In the genomic region with DNA sequence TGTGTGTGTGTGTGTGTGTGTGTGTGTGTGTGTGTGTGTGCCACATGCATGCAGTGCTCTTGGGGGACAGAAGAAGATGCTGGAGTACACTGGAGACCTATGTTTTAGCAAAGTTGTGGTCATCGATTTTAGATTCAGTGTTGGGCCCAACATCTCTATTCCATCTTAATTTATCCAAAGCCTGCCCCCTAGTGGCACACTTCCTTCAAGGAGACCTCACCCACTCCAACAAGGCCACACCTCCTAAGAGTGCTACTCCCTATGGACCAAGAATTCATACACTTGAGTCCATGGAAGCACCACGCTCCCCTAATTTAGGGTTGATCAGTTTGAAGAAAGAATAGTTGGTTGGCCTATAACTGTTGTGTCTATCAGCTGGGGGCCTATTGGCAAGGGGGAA, we compare ENCODE assay signal across 9 mouse cellular contexts. TPM values are rescaled to one million over a fixed set of nuclear protein-coding genes. Genes with fewer than 3 reads are reported as not detected.
DNase-seq lines count a peak whose midpoint lies in the region; ATAC-seq and TF ChIP-seq lines count a peak whose summit lies in the region.
"Had no signal": no experiment of that assay in that cellular context is flagged by ENCODE, and none has a peak within 500 bp of the region (broad histone marks: within the 10 kb centered on the region; RNA-seq: fewer than 3 reads in every experiment).

No protein-coding gene starts in this region.

- H3K9ac ChIP-seq in forebrain, postnatal 0 days: no peak overlapping the region
- H3K9ac ChIP-seq in forebrain, embryonic 12.5 days: no peak overlapping the region
- H3K9ac ChIP-seq: heart, embryonic 15.5 days had no signal

- whole genome bisulfite sequencing in forebrain, postnatal 0 days: 93% methylated on average over 2 of the region's 2 CpGs
- 88% methylated on average over 2 of the region's 2 CpGs for WGBS in forebrain, embryonic 10.5 days
- 95% methylated on average over 2 of the region's 2 CpGs for WGBS in forebrain, embryonic 12.5 days

- H3K4me3 ChIP-seq in forebrain, postnatal 0 days (ENCODE audit: low read depth, low read length): no peak overlapping the region
- no peak overlapping the region for H3K4me3 ChIP-seq in forebrain, embryonic 10.5 days
- no peak overlapping the region for H3K4me3 ChIP-seq in forebrain, embryonic 12.5 days (replicated peaks)
- H3K4me3 ChIP-seq: heart, embryonic 15.5 days had no signal

- peak; percentile 29 for TF ChIP-seq CTCF in forebrain, postnatal 0 days (IDR thresholded peaks at IDR 0.05; ENCODE audit: low read depth)

- no peak overlapping the region for H3K27ac ChIP-seq in forebrain, postnatal 0 days (ENCODE audit: low read depth, low read length)
- no peak overlapping the region for H3K27ac ChIP-seq in forebrain, embryonic 10.5 days
- no peak overlapping the region for H3K27ac ChIP-seq in forebrain, embryonic 12.5 days
- H3K27ac ChIP-seq: heart, embryonic 15.5 days had no signal

- no peaks in the 10 kb centered on the region for H3K4me1 ChIP-seq in forebrain, postnatal 0 days (ENCODE audit: insufficient read depth)
- peaks cover 12% of the 10 kb centered on the region for H3K4me1 ChIP-seq in forebrain, embryonic 10.5 days
- 0 out of 2 replicates have a peak, but pooled peaks cover 8% of the 10 kb centered on the region for H3K4me1 ChIP-seq in forebrain, embryonic 12.5 days

- H3K4me2 ChIP-seq in forebrain, postnatal 0 days (ENCODE audit: low read depth): no peak overlapping the region
- no peak overlapping the region for H3K4me2 ChIP-seq in forebrain, embryonic 12.5 days
- H3K4me2 ChIP-seq: heart, embryonic 15.5 days had no signal

- ATAC-seq in forebrain, postnatal 0 days: no peak
- no peak for ATAC-seq in forebrain, embryonic 12.5 days (ENCODE audit: low FRiP score)

- no peaks in the 10 kb centered on the region for H3K27me3 ChIP-seq in forebrain, postnatal 0 days (ENCODE audit: insufficient read depth, low read length)
- no peaks in the 10 kb centered on the region for H3K27me3 ChIP-seq in forebrain, embryonic 10.5 days (ENCODE audit: poor library complexity, severe bottlenecking)
- H3K27me3 ChIP-seq in forebrain, embryonic 12.5 days: no peaks in the 10 kb centered on the region
- H3K27me3 ChIP-seq: heart, embryonic 15.5 days had no signal

- H3K9me3 ChIP-seq in forebrain, postnatal 0 days (ENCODE audit: low read length): no peaks in the 10 kb centered on the region
- no peaks in the 10 kb centered on the region for H3K9me3 ChIP-seq in forebrain, embryonic 10.5 days
- no peaks in the 10 kb centered on the region for H3K9me3 ChIP-seq in forebrain, embryonic 12.5 days
- H3K9me3 ChIP-seq: heart, embryonic 15.5 days had no signal

- no peak for DNase-seq in forebrain, postnatal 0 days
- no peak for DNase-seq in forebrain, embryonic 10.5 days (ENCODE audit: extremely low spot score, low spot score)
- peak; percentile 42 for DNase-seq in right cerebral cortex, postnatal 4 days
- no peak for DNase-seq in right cerebral cortex, postnatal 25 days
- DNase-seq in kidney, postnatal 14 days: peak; percentile 28
- DNase-seq in spleen, postnatal 4 days (ENCODE audit: low spot score in 2 of 2): peak; percentile 58 to 78
- no peak for DNase-seq in urinary bladder, adult 2 months (ENCODE audit: low spot score)

- H3K36me3 ChIP-seq in forebrain, postnatal 0 days (ENCODE audit: insufficient read depth): no peaks in the 10 kb centered on the region
- H3K36me3 ChIP-seq in forebrain, embryonic 10.5 days (replicated peaks): no peaks in the 10 kb centered on the region
- no peaks in the 10 kb centered on the region for H3K36me3 ChIP-seq in forebrain, embryonic 12.5 days (replicated peaks)
- H3K36me3 ChIP-seq: heart, embryonic 15.5 days had no signal

RNA-seq across cellular contexts. Expression of gene Olfr750, which starts 4.6 kb away (rescaled TPM):
- not detected in 2 replicates for total RNA-seq in forebrain, postnatal 0 days (2014; rRNA removed)
- polyA plus RNA-seq in forebrain, postnatal 0 days (2015; fragmentation: Nextera tagmentation; extraction: Ambion mirVana): 0.08 TPM in 1 of 2 replicates, not detected in the other
- polyA plus RNA-seq in forebrain, embryonic 10.5 days (2016; fragmentation: Nextera tagmentation; extraction: Ambion mirVana): not detected in 2 replicates
- polyA plus RNA-seq in urinary bladder, adult 2 months (2012; rRNA removed): 0.06 TPM in 1 of 2 replicates, not detected in the other
- polyA plus RNA-seq in forebrain, embryonic 12.5 days (2016; fragmentation: Nextera tagmentation; extraction: Ambion mirVana): not detected in 2 replicates
- polyA plus RNA-seq: heart, embryonic 15.5 days had no signal

RNA-seq across cellular contexts. Expression of gene Rnase12, which starts 12.2 kb away (rescaled TPM):
- total RNA-seq in forebrain, postnatal 0 days (2014; rRNA removed): not detected in 2 replicates
- 0.38 TPM in 1 of 2 replicates, not detected in the other for polyA plus RNA-seq in forebrain, postnatal 0 days (2015; fragmentation: Nextera tagmentation; extraction: Ambion mirVana)
- polyA plus RNA-seq in forebrain, embryonic 10.5 days (2016; fragmentation: Nextera tagmentation; extraction: Ambion mirVana): not detected in 2 replicates
- polyA plus RNA-seq in urinary bladder, adult 2 months (2012; rRNA removed): 0.32 TPM in 1 of 2 replicates, not detected in the other
- not detected in 2 replicates for polyA plus RNA-seq in forebrain, embryonic 12.5 days (2016; fragmentation: Nextera tagmentation; extraction: Ambion mirVana)
- polyA plus RNA-seq: heart, embryonic 15.5 days had no signal

RNA-seq across cellular contexts. Expression of gene Rnase11, which starts 19.7 kb away (rescaled TPM):
- total RNA-seq in forebrain, postnatal 0 days (2014; rRNA removed): not detected in 2 replicates
- not detected in 2 replicates for polyA plus RNA-seq in forebrain, postnatal 0 days (2015; fragmentation: Nextera tagmentation; extraction: Ambion mirVana)
- polyA plus RNA-seq in forebrain, embryonic 10.5 days (2016; fragmentation: Nextera tagmentation; extraction: Ambion mirVana): not detected in 2 replicates
- polyA plus RNA-seq in urinary bladder, adult 2 months (2012; rRNA removed): not detected in 2 replicates
- polyA plus RNA-seq in forebrain, embryonic 12.5 days (2016; fragmentation: Nextera tagmentation; extraction: Ambion mirVana): not detected in 2 replicates
- polyA plus RNA-seq: heart, embryonic 15.5 days had no signal

RNA-seq across cellular contexts. Expression of gene Rnase4, which starts 21.3 kb away (rescaled TPM):
- total RNA-seq in forebrain, postnatal 0 days (2014; rRNA removed): 23.2 and 27.7 TPM in 2 replicates
- 15.8 and 16.3 TPM in 2 replicates for polyA plus RNA-seq in forebrain, postnatal 0 days (2015; fragmentation: Nextera tagmentation; extraction: Ambion mirVana)
- polyA plus RNA-seq in forebrain, embryonic 10.5 days (2016; fragmentation: Nextera tagmentation; extraction: Ambion mirVana): 6.6 and 6.8 TPM in 2 replicates
- 373 and 403 TPM in 2 replicates for polyA plus RNA-seq in urinary bladder, adult 2 months (2012; rRNA removed)
- 8.3 and 9.1 TPM in 2 replicates for polyA plus RNA-seq in forebrain, embryonic 12.5 days (2016; fragmentation: Nextera tagmentation; extraction: Ambion mirVana)

RNA-seq across cellular contexts. Expression of gene Ang, which starts 21.3 kb away (rescaled TPM):
- 0.62 and 4.9 TPM in 2 replicates for total RNA-seq in forebrain, postnatal 0 days (2014; rRNA removed)
- polyA plus RNA-seq in forebrain, postnatal 0 days (2015; fragmentation: Nextera tagmentation; extraction: Ambion mirVana): 2.8 and 4.0 TPM in 2 replicates
- 1.7 and 1.9 TPM in 2 replicates for polyA plus RNA-seq in forebrain, embryonic 10.5 days (2016; fragmentation: Nextera tagmentation; extraction: Ambion mirVana)
- 60.1 and 64.0 TPM in 2 replicates for polyA plus RNA-seq in urinary bladder, adult 2 months (2012; rRNA removed)
- 1.6 and 1.7 TPM in 2 replicates for polyA plus RNA-seq in forebrain, embryonic 12.5 days (2016; fragmentation: Nextera tagmentation; extraction: Ambion mirVana)

Comparison
In these comparisons a context has a peak if more than half of its experiments do, and no peak if none do; other contexts are left out.
1. DNase-seq: peak in right cerebral cortex, postnatal 4 days (single experiment), kidney, postnatal 14 days (single experiment) and spleen, postnatal 4 days (2 of 2); none in forebrain, postnatal 0 days (single experiment), forebrain, embryonic 10.5 days (single experiment), right cerebral cortex, postnatal 25 days (single experiment) and urinary bladder, adult 2 months (single experiment).